Mouse (Mus musculus): ENCODE measurements around the gene Fam172a. TPM values are rescaled to one million over a fixed set of nuclear protein-coding genes. Genes with fewer than 3 reads are reported as not detected.

The Fam172a gene
- total RNA-seq, 2 experiments from 2014 or later: 35.6 to 35.8 TPM

DNA sequence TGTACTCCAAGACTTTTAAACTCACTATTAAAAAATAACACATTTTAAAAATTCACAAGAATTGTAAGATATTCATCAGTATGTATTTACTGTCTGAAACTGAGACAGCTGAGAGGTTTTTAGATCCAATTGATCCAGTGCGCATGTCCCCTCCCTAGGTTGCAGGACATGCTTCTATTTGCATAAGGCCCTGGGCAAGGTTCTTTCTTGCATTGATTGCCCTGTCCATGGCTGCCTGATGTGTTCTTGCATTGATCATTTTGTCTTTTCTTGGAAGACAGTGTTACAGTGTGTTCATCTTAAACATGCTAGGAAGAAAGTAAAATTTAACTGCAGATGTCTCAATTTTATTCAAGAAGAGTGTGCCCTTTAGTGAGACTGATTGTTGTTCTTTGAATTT lies 275.3 kb downstream of the Fam172a start:
- TF ChIP-seq CTCF (IDR thresholded peaks at IDR 0.05): no peak
- H3K27ac ChIP-seq: no peak overlapping the region
- no peak overlapping the region for H3K4me3 ChIP-seq
- no peak for DNase-seq (ENCODE audit: extremely low spot score in 1 of 2, low spot score in 2 of 2)
- intact Hi-C loops (cut with DNase I): loop anchor here (5.0 kb wide), 1 partner anchor 1050 kb away; no protein-coding TSS in a partner anchor

DNA sequence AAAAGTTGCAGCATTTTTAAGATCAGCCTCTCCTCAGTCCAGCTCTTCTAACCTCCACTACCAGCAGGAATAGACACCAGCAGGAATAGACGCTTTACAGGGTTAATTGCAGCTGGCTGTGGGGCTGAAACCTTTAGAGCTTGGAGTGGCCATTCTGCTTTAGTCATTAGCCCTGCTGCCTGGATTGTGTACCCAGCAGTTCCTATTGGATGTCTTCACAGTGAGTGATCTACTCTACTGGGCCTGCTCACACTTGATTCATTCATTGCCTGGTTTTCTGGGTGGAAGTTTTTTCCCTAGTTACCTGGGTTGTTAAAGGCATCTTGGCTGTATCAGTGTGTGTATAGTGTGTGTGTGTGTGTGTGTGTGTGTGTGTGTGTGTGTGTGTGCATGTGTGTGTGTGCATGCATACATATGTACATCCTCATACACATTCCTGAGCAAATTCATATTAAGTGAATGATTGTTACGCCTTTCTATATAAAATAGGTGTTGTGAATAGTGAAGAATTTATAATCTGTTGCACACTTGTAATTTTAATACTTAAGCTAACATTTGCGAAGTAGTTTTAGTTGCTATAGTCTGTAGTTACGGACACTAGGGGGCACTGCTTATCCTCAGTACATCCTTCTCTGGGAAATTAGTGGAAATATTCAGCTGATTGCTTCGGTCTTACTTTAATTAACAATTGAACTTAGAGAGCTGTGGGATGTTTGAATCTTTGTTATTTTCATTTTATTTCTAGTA lies 280.4 kb downstream of the Fam172a start:
- DNase-seq (ENCODE audit: extremely low spot score in 1 of 2, low spot score in 2 of 2): peak; percentile 32 to 44
- intact Hi-C loops (cut with DNase I): loop anchor here (1.0 to 5.0 kb wide), 2 partner anchors 180 to 194 kb away; no protein-coding TSS in a partner anchor
- H3K4me3 ChIP-seq: no peak overlapping the region

GRCm38 (mm10) chr13:77982852-77983202 lies 281.0 kb downstream of the Fam172a start:
- TF ChIP-seq CTCF (IDR thresholded peaks at IDR 0.05): no peak
- intact Hi-C loops (cut with DNase I): loop anchor here (1.0 to 5.0 kb wide), 2 partner anchors 179 to 193 kb away; no protein-coding TSS in a partner anchor
- no peak overlapping the region for H3K27ac ChIP-seq
- H3K4me3 ChIP-seq: no peak overlapping the region
- DNase-seq (ENCODE audit: extremely low spot score in 1 of 2, low spot score in 2 of 2): no peak

More for the DNA sequence above, 280.4 kb downstream of the Fam172a start:
- peak; percentile 80 for TF ChIP-seq CTCF (IDR thresholded peaks at IDR 0.05)
- no peak overlapping the region for H3K27ac ChIP-seq

DNA sequence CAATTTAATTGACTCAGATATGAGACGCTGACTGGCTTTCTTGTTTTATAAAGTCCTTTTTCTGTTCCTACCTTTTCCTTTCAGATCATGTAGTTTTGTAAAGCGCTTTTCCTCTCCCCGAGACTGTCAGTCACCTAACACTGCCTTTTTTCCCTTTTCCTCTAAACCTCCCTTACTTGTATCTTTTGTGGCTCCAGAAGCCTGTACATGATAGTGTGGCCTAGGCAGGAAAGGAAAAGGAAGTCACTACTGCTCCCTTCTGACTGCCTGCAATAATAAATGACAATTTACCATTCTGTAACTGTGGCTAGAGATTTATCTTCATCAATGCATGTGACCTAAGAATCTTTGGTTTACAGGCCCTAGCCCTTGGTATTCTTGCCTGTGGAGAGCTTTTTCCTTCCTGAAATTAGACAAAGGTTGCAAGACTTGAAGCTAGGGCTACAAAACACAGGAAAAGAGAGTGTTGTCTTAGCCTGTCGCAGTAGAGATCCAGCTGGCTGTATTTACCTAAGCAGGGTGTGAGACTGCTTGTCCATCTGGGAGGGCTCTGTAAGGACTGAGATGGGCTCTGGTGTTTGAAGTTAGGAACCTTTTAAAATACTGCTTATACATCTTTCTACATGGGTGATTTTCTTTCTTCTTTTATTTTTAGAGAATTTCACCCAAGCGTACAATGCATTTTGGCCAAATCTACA lies 289.5 kb downstream of the Fam172a start:
- DNase-seq (ENCODE audit: extremely low spot score in 1 of 2, low spot score in 2 of 2): no peak
- intact Hi-C loops (cut with DNase I): no loop called here
- H3K4me3 ChIP-seq: no peak overlapping the region
- no peak overlapping the region for H3K27ac ChIP-seq
- no peak for TF ChIP-seq CTCF (IDR thresholded peaks at IDR 0.05)

DNA sequence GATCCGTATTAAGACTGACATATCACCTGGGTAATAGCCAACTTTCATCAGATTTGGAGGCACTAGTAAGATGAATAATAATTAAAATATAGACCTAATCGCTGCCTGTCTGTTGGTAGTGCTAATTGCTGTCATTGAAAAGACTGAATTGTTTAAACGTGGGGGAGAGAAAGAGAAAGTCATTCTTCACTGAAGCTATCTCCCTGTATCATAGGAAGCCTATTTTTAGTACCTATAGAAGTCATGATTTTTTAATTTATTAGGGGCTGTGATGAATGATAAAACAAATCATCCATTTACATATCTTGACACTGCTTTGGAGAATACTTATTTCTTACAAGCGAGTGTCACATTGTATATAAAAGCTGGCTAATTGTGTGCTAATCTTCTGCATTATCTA lies 302.8 kb downstream of the Fam172a start:
- H3K27ac ChIP-seq: no peak overlapping the region
- TF ChIP-seq CTCF (IDR thresholded peaks at IDR 0.05): no peak
- intact Hi-C loops (cut with DNase I): no loop called here
- no peak for DNase-seq (ENCODE audit: extremely low spot score in 1 of 2, low spot score in 2 of 2)
- H3K4me3 ChIP-seq: no peak overlapping the region

DNA sequence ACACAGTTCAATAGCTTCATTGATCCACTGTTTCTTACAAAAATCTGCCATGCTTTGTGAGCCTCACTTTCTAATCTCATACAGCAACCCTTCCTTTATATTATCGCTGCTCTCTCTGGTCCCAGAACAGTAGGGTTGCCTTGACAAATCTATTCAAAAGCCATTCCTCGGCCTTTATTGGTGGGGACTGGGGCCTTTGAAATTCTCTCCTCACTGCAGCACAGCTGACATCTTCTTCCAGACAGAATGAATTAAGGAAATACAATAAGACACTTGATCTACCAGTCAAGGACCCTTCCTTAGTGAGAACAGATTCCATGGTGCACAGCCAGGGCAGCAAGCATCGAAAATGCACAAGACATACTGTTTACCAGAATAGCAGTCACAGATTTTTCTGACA lies 303.5 kb downstream of the Fam172a start:
- Histone ChIP-seq H3K27ac (no peak overlapping the region), H3K4me3 (no peak overlapping the region)
- DNase-seq (ENCODE audit: extremely low spot score in 1 of 2, low spot score in 2 of 2): no peak
- intact Hi-C loops (cut with DNase I): no loop called here
- TF ChIP-seq CTCF (IDR thresholded peaks at IDR 0.05): no peak

DNA sequence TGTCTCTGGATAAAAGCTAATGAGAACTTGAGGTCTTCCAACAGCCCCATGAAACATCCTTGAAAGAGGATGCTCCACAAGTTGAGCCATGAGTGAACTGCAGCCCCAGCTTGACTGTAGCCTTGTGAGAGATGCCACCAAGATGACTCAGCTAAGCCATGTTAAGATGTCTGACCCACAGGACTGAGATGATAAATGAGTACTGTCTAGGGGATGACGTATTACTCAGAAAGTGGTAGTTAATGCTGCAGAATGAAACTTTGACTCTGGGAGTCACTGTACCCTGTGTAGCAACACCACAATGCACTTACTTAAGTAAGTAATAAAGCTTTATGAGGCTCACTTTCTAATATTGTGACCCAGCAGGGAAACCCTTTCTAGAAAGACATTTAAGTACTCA lies 308.3 kb downstream of the Fam172a start:
- no peak for DNase-seq (ENCODE audit: extremely low spot score in 1 of 2, low spot score in 2 of 2)
- Histone ChIP-seq H3K27ac (no peak overlapping the region), H3K4me3 (no peak overlapping the region)
- TF ChIP-seq CTCF (IDR thresholded peaks at IDR 0.05): no peak
- intact Hi-C loops (cut with DNase I): no loop called here

- DNase-seq (ENCODE audit: extremely low spot score in 1 of 2, low spot score in 2 of 2): no peak
- Histone ChIP-seq H3K4me3 (no peak within 1 kb of the TSS), H3K27ac (no peak within 1 kb of the TSS)
- intact Hi-C loops (cut with DNase I): no loop called here
- peak; percentile 25; the same call in 1 of the 2 replicates for TF ChIP-seq CTCF (IDR thresholded peaks at IDR 0.05)
Measured at GRCm38 (mm10) chr13:78024683-78025294, 323.0 kb downstream of the Fam172a start, which contains the start of gene Pou5f2. Gene Pou5f2, plus strand, starts transcription at chr13:78024902.

DNA sequence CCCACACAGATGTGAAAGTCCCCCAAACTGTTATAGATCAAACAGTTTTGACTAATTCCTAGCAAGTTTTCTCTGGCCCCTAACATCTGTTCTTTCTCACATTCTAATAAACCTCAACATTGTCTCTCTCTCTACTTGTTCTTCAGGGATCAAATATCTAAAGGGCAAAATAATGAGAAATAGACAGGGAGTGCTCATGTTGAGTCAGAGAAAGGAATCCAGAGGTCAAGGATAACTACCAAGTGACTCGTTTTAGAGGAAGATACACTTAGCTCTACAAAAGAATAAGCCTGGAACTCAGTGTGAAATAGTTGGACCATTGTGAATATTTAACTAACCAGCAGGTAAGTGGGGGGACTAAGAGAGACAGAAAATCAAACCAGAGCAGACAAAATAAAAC lies 331.0 kb downstream of the Fam172a start:
- H3K4me3 ChIP-seq: no peak overlapping the region
- no peak overlapping the region for H3K27ac ChIP-seq
- TF ChIP-seq CTCF (IDR thresholded peaks at IDR 0.05): no peak
- intact Hi-C loops (cut with DNase I): no loop called here
- DNase-seq (ENCODE audit: extremely low spot score in 1 of 2, low spot score in 2 of 2): no peak

- Histone ChIP-seq H3K4me3 (no peak overlapping the region), H3K27ac (no peak overlapping the region)
- no peak for DNase-seq (ENCODE audit: extremely low spot score in 1 of 2, low spot score in 2 of 2)
- TF ChIP-seq CTCF (IDR thresholded peaks at IDR 0.05): no peak
- intact Hi-C loops (cut with DNase I): no loop called here
Measured at GRCm38 (mm10) chr13:78037203-78037602, 335.4 kb downstream of the Fam172a start.

DNA sequence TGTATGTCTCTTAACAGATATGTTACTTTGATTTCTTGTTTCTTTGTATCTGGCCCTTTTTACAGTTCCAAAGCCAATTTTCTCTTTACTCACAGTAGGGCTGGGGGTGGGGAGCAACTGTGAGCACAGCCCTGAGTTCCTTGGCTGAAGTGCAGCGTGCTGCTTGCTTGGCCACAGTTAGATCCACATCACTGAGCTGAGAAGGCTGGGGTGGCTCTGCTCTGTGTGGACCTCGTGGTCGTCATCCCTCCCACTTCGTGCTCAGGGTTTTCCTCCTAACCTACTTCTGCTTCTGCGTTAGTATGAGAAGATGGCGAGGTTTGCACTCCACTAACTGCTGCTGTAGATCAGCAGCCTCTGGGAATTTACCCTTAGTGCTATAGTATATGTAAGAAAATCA lies 341.4 kb downstream of the Fam172a start:
- H3K27ac ChIP-seq: no peak overlapping the region
- DNase-seq (ENCODE audit: extremely low spot score in 1 of 2, low spot score in 2 of 2): no peak
- no peak overlapping the region for H3K4me3 ChIP-seq
- intact Hi-C loops (cut with DNase I): no loop called here
- no peak for TF ChIP-seq CTCF (IDR thresholded peaks at IDR 0.05)

- no peak for TF ChIP-seq CTCF (IDR thresholded peaks at IDR 0.05)
- no peak overlapping the region for H3K27ac ChIP-seq
- no peak overlapping the region for H3K4me3 ChIP-seq
- DNase-seq (ENCODE audit: extremely low spot score in 1 of 2, low spot score in 2 of 2): no peak
- intact Hi-C loops (cut with DNase I): no loop called here
Measured at GRCm38 (mm10) chr13:78045116-78045515, 343.3 kb downstream of the Fam172a start.

All from left cerebral cortex, adult 2 months (tissue).